Mouse (Mus musculus) cortical plate, adult 2 months (tissue): ENCODE results near the gene Dcaf5.

Source experiments
- CTCF ChIP-seq: fragments of 200-500 bp; IDR thresholded peaks from 2 replicates; pipeline ENCODE4 v1.5.1; 2011; ENCODE audit warnings: mild to moderate bottlenecking, control low read depth, low read length; ENCODE audit not compliant: insufficient read depth; ENCODE audit errors: extremely low read depth
- POLR2A ChIP-seq: fragments of 200-500 bp; IDR thresholded peaks from 2 replicates; pipeline ENCODE4 v1.6.1; 2011; ENCODE audit warnings: mild to moderate bottlenecking, low read length, control low read depth; ENCODE audit not compliant: insufficient read depth; ENCODE audit errors: extremely low read depth

GRCm38 (mm10) chr12:80382794-80383193 lies 53.6 kb downstream of the Dcaf5 start:
- TF ChIP-seq CTCF (no peak), POLR2A (no peak)
